Comparison of ENCODE assay signal across 12 mouse cellular contexts in genomic region chr13:41343163-41343886, GRCm38 (mm10).
DNase-seq lines count a peak whose midpoint lies in the region; ATAC-seq and TF ChIP-seq lines count a peak whose summit lies in the region.
"Had no signal": no experiment of that assay in that cellular context is flagged by ENCODE, and none has a peak within 500 bp of the region (broad histone marks: within the 10 kb centered on the region; RNA-seq: fewer than 3 reads in every experiment).

No protein-coding gene starts in this region.

- intact Hi-C loops in gastrocnemius, postnatal 36 days (cut with DNase I) = no loop called here

- no peak for TF ChIP-seq EP300 in stomach, postnatal 0 days (optimal IDR thresholded peaks at IDR 0.05)

- H3K4me2 ChIP-seq in lung, embryonic 14.5 days = peak overlapping the region; percentile 34; the same call in 1 of the 2 replicates
- H3K4me2 ChIP-seq in lung, embryonic 16.5 days (ENCODE audit: low read depth, low read length) = peak overlapping the region; percentile 34
- H3K4me2 ChIP-seq in stomach, postnatal 0 days (replicated peaks; ENCODE audit: low read depth) = 0 out of 2 replicates have a peak overlapping the region, but pooled peaks have one; percentile 3
- H3K4me2 ChIP-seq: limb, embryonic 15.5 days; midbrain, embryonic 12.5 days had no signal

- peak; percentile 70 for ATAC-seq in lung, embryonic 14.5 days (ENCODE audit: insufficient read depth)
- peak; percentile 73 for ATAC-seq in lung, embryonic 16.5 days (ENCODE audit: low read depth)
- peak; percentile 69 for ATAC-seq in stomach, postnatal 0 days (ENCODE audit: low FRiP score, low TSS enrichment)

- H3K4me1 ChIP-seq in lung, embryonic 14.5 days (ENCODE audit: insufficient read depth) = peaks cover 44% of the 10 kb centered on the region
- H3K4me1 ChIP-seq in kidney, adult 2 months (ENCODE audit: control insufficient read depth, insufficient read depth, low read length) = peaks cover 74% of the 10 kb centered on the region
- peaks cover 87% of the 10 kb centered on the region for H3K4me1 ChIP-seq in lung, embryonic 16.5 days (replicated peaks; ENCODE audit: control insufficient read depth, insufficient read depth, low read length)
- H3K4me1 ChIP-seq in stomach, postnatal 0 days (replicated peaks; ENCODE audit: control insufficient read depth, insufficient read depth) = peaks cover 4% of the 10 kb centered on the region

- no peak for TF ChIP-seq POLR2A in kidney, adult 2 months (IDR thresholded peaks at IDR 0.05; ENCODE audit: low read depth, low read length)

- H3K9ac ChIP-seq in lung, embryonic 14.5 days = no peak overlapping the region
- no peak overlapping the region for H3K9ac ChIP-seq in lung, embryonic 16.5 days (ENCODE audit: low read length)
- no peak overlapping the region for H3K9ac ChIP-seq in stomach, postnatal 0 days (ENCODE audit: low read length)
- H3K9ac ChIP-seq: limb, embryonic 15.5 days; midbrain, embryonic 12.5 days had no signal

- H3K9me3 ChIP-seq in lung, embryonic 14.5 days (ENCODE audit: low read depth, low read length) = no peaks in the 10 kb centered on the region
- H3K9me3 ChIP-seq in lung, embryonic 16.5 days (ENCODE audit: control insufficient read depth, low read length) = no peaks in the 10 kb centered on the region
- H3K9me3 ChIP-seq in stomach, postnatal 0 days (ENCODE audit: control insufficient read depth, low read length) = no peaks in the 10 kb centered on the region
- H3K9me3 ChIP-seq: limb, embryonic 15.5 days; midbrain, embryonic 12.5 days had no signal

- H3K27ac ChIP-seq in lung, embryonic 14.5 days (ENCODE audit: low read depth) = peak overlapping the region; percentile 68
- peak overlapping the region; percentile 92 for H3K27ac ChIP-seq in kidney, adult 2 months (ENCODE audit: insufficient read depth, low read depth, low read length)
- H3K27ac ChIP-seq in lung, embryonic 16.5 days (ENCODE audit: low read length) = peak overlapping the region; percentile 83
- H3K27ac ChIP-seq in stomach, postnatal 0 days (replicated peaks) = peak overlapping the region; percentile 70
- H3K27ac ChIP-seq: limb, embryonic 15.5 days; midbrain, embryonic 12.5 days had no signal

- WGBS in lung, embryonic 14.5 days = 22% methylated on average over 3 of the region's 3 CpGs
- WGBS in kidney, adult 2 months = 28% methylated on average over 3 of the region's 3 CpGs
- WGBS in lung, embryonic 16.5 days = 37% methylated on average over 3 of the region's 3 CpGs
- WGBS in stomach, postnatal 0 days = 28% methylated on average over 3 of the region's 3 CpGs

- no peaks in the 10 kb centered on the region for H3K27me3 ChIP-seq in lung, embryonic 14.5 days (ENCODE audit: insufficient read depth, low read length)
- no peaks in the 10 kb centered on the region for H3K27me3 ChIP-seq in kidney, adult 2 months (replicated peaks; ENCODE audit: control insufficient read depth, insufficient read depth, low read length)
- H3K27me3 ChIP-seq in lung, embryonic 16.5 days (ENCODE audit: control insufficient read depth, insufficient read depth, low read depth, low read length) = no peaks in the 10 kb centered on the region
- no peaks in the 10 kb centered on the region for H3K27me3 ChIP-seq in stomach, postnatal 0 days (ENCODE audit: control insufficient read depth, insufficient read depth, low read length)
- H3K27me3 ChIP-seq: limb, embryonic 15.5 days; midbrain, embryonic 12.5 days had no signal

- peak; percentile 69 for DNase-seq in lung, embryonic 14.5 days
- DNase-seq in lung, postnatal 14 days = no peak
- peak; percentile 84 for DNase-seq in kidney, adult 2 months
- DNase-seq in stomach, postnatal 0 days (ENCODE audit: low spot score) = peak; percentile 65
- no peak for DNase-seq in gastrocnemius, postnatal 36 days
- DNase-seq in retina, postnatal 1 day = no peak
- DNase-seq in cerebellum, postnatal 14 days = no peak
- DNase-seq: adrenal gland, postnatal 14 days; heart, postnatal 14 days had no signal

- no peak for TF ChIP-seq CTCF in lung, embryonic 14.5 days (IDR thresholded peaks at IDR 0.05; ENCODE audit: low read depth)
- TF ChIP-seq CTCF in kidney, adult 2 months (conservative IDR thresholded peaks at IDR 0.05; ENCODE audit: insufficient read depth, insufficient read length, low read depth, low read length) = no peak
- peak; percentile 23 for TF ChIP-seq CTCF in stomach, postnatal 0 days (IDR thresholded peaks at IDR 0.05; ENCODE audit: low read depth)

- no peak overlapping the region for H3K4me3 ChIP-seq in lung, embryonic 14.5 days (ENCODE audit: low read depth, low read length)
- H3K4me3 ChIP-seq in kidney, adult 2 months (ENCODE audit: insufficient read depth, low read depth, low read length) = no peak overlapping the region
- no peak overlapping the region for H3K4me3 ChIP-seq in lung, embryonic 16.5 days (ENCODE audit: low read length)
- H3K4me3 ChIP-seq in stomach, postnatal 0 days (ENCODE audit: low read depth, low read length) = no peak overlapping the region
- H3K4me3 ChIP-seq: limb, embryonic 15.5 days; midbrain, embryonic 12.5 days had no signal

- peaks cover 22% of the 10 kb centered on the region for H3K36me3 ChIP-seq in lung, embryonic 14.5 days (ENCODE audit: insufficient read depth)
- H3K36me3 ChIP-seq in kidney, adult 2 months (ENCODE audit: control insufficient read depth, insufficient read depth, low read length) = peaks cover 2% of the 10 kb centered on the region; the same call in 1 of the 2 replicates
- H3K36me3 ChIP-seq in lung, embryonic 16.5 days (ENCODE audit: control insufficient read depth, insufficient read depth, low read length) = peaks cover 5% of the 10 kb centered on the region
- 0 out of 2 replicates have a peak, but pooled peaks cover 3% of the 10 kb centered on the region for H3K36me3 ChIP-seq in stomach, postnatal 0 days (ENCODE audit: control insufficient read depth, insufficient read depth, low read length)

Comparison
In these comparisons a context has a peak if more than half of its experiments do, and no peak if none do; other contexts are left out.
1. DNase-seq: peak in lung, embryonic 14.5 days (single experiment), kidney, adult 2 months (single experiment) and stomach, postnatal 0 days (single experiment); none in lung, postnatal 14 days (single experiment), gastrocnemius, postnatal 36 days (0 of 2), retina, postnatal 1 day (single experiment) and cerebellum, postnatal 14 days (0 of 2).
2. Peak in every context shown above with its lines, with median percentiles within 50 percentile points of each other: ATAC-seq, H3K27ac ChIP-seq and H3K4me2 ChIP-seq.